Mouse (Mus musculus) embryonic facial prominence, embryonic 14.5 days (tissue): ENCODE data around the gene Asb18. TPM values are rescaled to one million over a fixed set of nuclear protein-coding genes. Genes with fewer than 3 reads are reported as not detected.

Experiments
- ATAC-seq: fragments of 200-750 bp; cut with Nextera tagmentation; 2 replicates; pipeline ENCODE4 v1.8.0; 2017; ENCODE audit warnings: low read depth, moderate number of reproducible peaks, moderate TSS enrichment
- DNase-seq: peaks from one replicate; pipeline ENCODE4 v3.0.0-alpha.2; 2015; ENCODE audit warnings: low spot score
- H3K27ac ChIP-seq: fragments of 300-500 bp; sonication (generic); replicated peaks from 2 replicates; pipeline ENCODE4 v1.5.1; 2014; ENCODE audit warnings: low read depth, mild to moderate bottlenecking, low read length, moderate library complexity
- H3K27me3 ChIP-seq: fragments of 300-500 bp; sonication (generic); replicated peaks from 2 replicates; pipeline ENCODE4 v1.6.1; 2014; ENCODE audit warnings: low read length; ENCODE audit not compliant: control insufficient read depth, insufficient read depth
- H3K36me3 ChIP-seq: fragments of 300-500 bp; sonication (generic); 2 replicates; pipeline ENCODE4 v1.6.1; 2014; ENCODE audit warnings: low read length, mixed read lengths; ENCODE audit not compliant: control insufficient read depth, insufficient read depth
- H3K4me1 ChIP-seq: fragments of 300-500 bp; sonication (generic); 2 replicates; pipeline ENCODE4 v1.6.1; 2014; ENCODE audit warnings: antibody characterized with exemption, low read length; ENCODE audit not compliant: control insufficient read depth, insufficient read depth
- H3K4me2 ChIP-seq: fragments of 300-500 bp; sonication (generic); 2 replicates; pipeline ENCODE4 v1.6.1; 2014; ENCODE audit warnings: low read depth, mild to moderate bottlenecking, low read length, moderate library complexity, mixed read lengths
- H3K4me3 ChIP-seq: fragments of 300-500 bp; sonication (generic); 2 replicates; pipeline ENCODE4 v1.5.1; 2014; ENCODE audit warnings: low read depth, mild to moderate bottlenecking, low read length
- H3K9ac ChIP-seq: fragments of 300-500 bp; sonication (generic); 2 replicates; pipeline ENCODE4 v1.6.1; 2014; ENCODE audit warnings: low read depth, mild to moderate bottlenecking, low read length, moderate library complexity, mixed read lengths
- H3K9me3 ChIP-seq: fragments of 300-500 bp; sonication (generic); 2 replicates; pipeline ENCODE4 v1.6.1; 2016; ENCODE audit warnings: low read length; ENCODE audit not compliant: control insufficient read depth
- WGBS: fragments of 180-500 bp; shearing (Covaris S2); extraction: QIAGEN DNeasy Blood & Tissue Kit; methylation state at CpG from one replicate; pipeline ENCODE4 v1.1.7; 2014; 5-methylcytosine and 5-hydroxymethylcytosine counted together
- polyA plus RNA-seq: library from polyadenylated mRNA; unstranded; fragments of >200 nt; fragmentation: Nextera tagmentation; extraction: Ambion mirVana; gene quantifications from 2 replicates; pipeline ENCODE4 v1.2.1, GENCODE M21; 2014

The Asb18 gene
- polyA plus RNA-seq, 1 experiment from 2014 or later: 0.31 TPM

- H3K4me1 ChIP-seq: peaks cover 6% of the 10 kb centered on the region; the same call in 1 of the 2 replicates
- no peak overlapping the region for H3K27ac ChIP-seq
- H3K27me3 ChIP-seq: peaks cover 73% of the 10 kb centered on the region
- ATAC-seq (no peak), DNase-seq (no peak)
- no peak overlapping the region for H3K4me2 ChIP-seq
- 64% methylated on average over 6 of the region's 6 CpGs for WGBS
- no peak overlapping the region for H3K9ac ChIP-seq
- no peak overlapping the region for H3K4me3 ChIP-seq
- peaks cover 5% of the 10 kb centered on the region; the same call in 1 of the 2 replicates for H3K9me3 ChIP-seq
- no peaks in the 10 kb centered on the region for H3K36me3 ChIP-seq
Measured at GRCm38 (mm10) chr1:89919206-89919605, 95.3 kb downstream of the Asb18 start.

DNA sequence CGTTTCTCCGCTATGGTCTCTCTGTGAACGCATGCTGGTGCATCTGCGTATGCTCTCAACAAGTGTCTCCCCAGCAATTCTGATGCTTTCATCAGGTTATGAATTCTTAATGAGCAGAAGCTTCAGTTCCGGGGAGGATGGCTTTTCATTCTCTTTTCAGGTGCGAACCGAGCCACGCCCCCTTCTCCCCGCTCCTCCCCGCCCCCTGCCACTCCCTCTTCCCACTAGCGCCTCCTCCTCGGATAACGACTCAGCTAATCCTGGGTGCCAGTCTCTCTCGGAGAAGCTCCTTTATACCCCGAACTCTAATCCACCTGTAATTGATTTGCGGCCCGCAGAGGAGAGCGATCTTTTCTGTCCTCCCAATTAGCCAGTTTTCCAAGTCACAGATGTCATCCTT lies 96.4 kb downstream of the Asb18 start:
- peaks cover 62% of the 10 kb centered on the region for H3K27me3 ChIP-seq
- 25% methylated on average over 18 of the region's 18 CpGs for whole genome bisulfite sequencing

GRCm38 (mm10) chr1:89913611-89914010 lies 100.9 kb downstream of the Asb18 start:
- peaks cover 2% of the 10 kb centered on the region; the same call in 1 of the 2 replicates for H3K9me3 ChIP-seq
- ATAC-seq (no peak), DNase-seq (no peak)
- no peak overlapping the region for H3K9ac ChIP-seq
- H3K27me3 ChIP-seq: peaks cover 19% of the 10 kb centered on the region
- no peaks in the 10 kb centered on the region for H3K36me3 ChIP-seq
- H3K4me1 ChIP-seq: no peaks in the 10 kb centered on the region
- 75% methylated on average over 4 of the region's 4 CpGs for WGBS
- no peak overlapping the region for H3K4me2 ChIP-seq
- no peak overlapping the region for H3K27ac ChIP-seq
- H3K4me3 ChIP-seq: no peak overlapping the region

More for the DNA sequence above, 96.4 kb downstream of the Asb18 start:
- DNase-seq (no peak), ATAC-seq (no peak)
- Histone ChIP-seq H3K4me3 (no peak overlapping the region), H3K9me3 (peaks cover 5% of the 10 kb centered on the region; the same call in 1 of the 2 replicates), H3K27ac (no peak overlapping the region), H3K36me3 (no peaks in the 10 kb centered on the region), H3K4me2 (no peak overlapping the region), H3K9ac (no peak overlapping the region), H3K4me1 (peaks cover 3% of the 10 kb centered on the region; the same call in 1 of the 2 replicates)

- H3K27me3 ChIP-seq: peaks cover 8% of the 10 kb centered on the region; the same call in 1 of the 2 replicates
- no peaks in the 10 kb centered on the region for H3K4me1 ChIP-seq
- no peak overlapping the region for H3K4me2 ChIP-seq
- no peaks in the 10 kb centered on the region for H3K9me3 ChIP-seq
- H3K27ac ChIP-seq: no peak overlapping the region
- H3K36me3 ChIP-seq: no peaks in the 10 kb centered on the region
- no peak overlapping the region for H3K9ac ChIP-seq
- WGBS: 35% methylated on average over 5 of the region's 5 CpGs
- ATAC-seq (no peak), DNase-seq (peak; percentile 37)
- no peak overlapping the region for H3K4me3 ChIP-seq
Measured at GRCm38 (mm10) chr1:89912392-89912791, 102.1 kb downstream of the Asb18 start.

DNA sequence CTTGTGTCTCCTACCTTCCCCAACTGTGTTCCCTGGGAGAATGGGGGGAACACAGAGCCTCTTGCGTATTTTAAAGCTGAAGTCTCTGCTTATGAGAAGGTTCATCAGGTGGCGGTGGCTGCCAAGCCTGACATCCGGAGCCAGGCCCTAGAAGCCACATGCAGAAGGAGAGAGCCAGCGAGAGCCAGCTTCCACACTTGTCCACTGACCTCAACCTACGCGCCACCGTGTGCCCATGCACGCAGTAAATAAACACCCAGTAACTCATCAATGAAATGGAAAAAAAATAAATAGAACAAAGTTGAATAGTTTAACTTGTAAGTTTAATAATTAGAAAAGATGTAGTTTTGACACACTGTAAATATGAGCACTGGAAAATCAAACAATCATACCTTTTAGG lies 104.7 kb downstream of the Asb18 start:
- 87% methylated on average over 8 of the region's 8 CpGs for WGBS
- no peak for ATAC-seq
- H3K36me3 ChIP-seq: no peaks in the 10 kb centered on the region
- DNase-seq: no peak
- H3K27me3 ChIP-seq: no peaks in the 10 kb centered on the region
- no peak overlapping the region for H3K4me2 ChIP-seq
- no peak overlapping the region for H3K9ac ChIP-seq
- H3K4me3 ChIP-seq: no peak overlapping the region
- H3K4me1 ChIP-seq: no peaks in the 10 kb centered on the region
- no peak overlapping the region for H3K27ac ChIP-seq
- peaks cover 8% of the 10 kb centered on the region for H3K9me3 ChIP-seq

- 83% methylated on average over 1 of the region's 1 CpGs for WGBS
- DNase-seq: no peak
Measured at GRCm38 (mm10) chr1:89902641-89903040, 111.8 kb downstream of the Asb18 start.

DNA sequence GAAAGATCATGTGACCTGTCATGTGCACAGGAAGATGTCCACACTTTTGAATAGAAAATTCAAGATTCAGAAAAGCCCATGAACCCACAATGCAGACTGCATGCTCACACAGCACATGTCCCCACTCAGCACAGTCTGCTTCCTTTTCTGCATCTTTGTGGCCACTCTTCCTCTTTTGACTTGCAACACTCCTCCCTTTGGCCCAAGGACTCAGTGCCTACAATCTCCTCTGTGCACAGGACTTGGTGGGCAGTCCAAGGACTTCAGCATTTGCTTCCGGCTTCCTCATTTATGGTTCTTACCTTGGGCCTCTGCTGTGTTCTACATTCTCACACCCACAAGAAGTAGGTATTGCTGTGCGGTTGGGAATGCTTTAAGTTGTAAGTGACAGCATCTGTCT lies 112.2 kb downstream of the Asb18 start:
- 86% methylated on average over 2 of the region's 2 CpGs for WGBS
- Histone ChIP-seq H3K4me1 (no peaks in the 10 kb centered on the region), H3K4me2 (no peak overlapping the region), H3K27me3 (no peaks in the 10 kb centered on the region), H3K27ac (no peak overlapping the region), H3K9ac (no peak overlapping the region), H3K4me3 (no peak overlapping the region), H3K36me3 (no peaks in the 10 kb centered on the region), H3K9me3 (peaks cover 8% of the 10 kb centered on the region)
- ATAC-seq (no peak), DNase-seq (no peak)

More at GRCm38 (mm10) chr1:89902641-89903040, 111.8 kb downstream of the Asb18 start:
- Histone ChIP-seq H3K27me3 (no peaks in the 10 kb centered on the region), H3K9ac (no peak overlapping the region), H3K36me3 (no peaks in the 10 kb centered on the region), H3K4me3 (no peak overlapping the region), H3K9me3 (peaks cover 8% of the 10 kb centered on the region), H3K4me1 (no peaks in the 10 kb centered on the region), H3K27ac (no peak overlapping the region), H3K4me2 (no peak overlapping the region)
- ATAC-seq: no peak

DNA sequence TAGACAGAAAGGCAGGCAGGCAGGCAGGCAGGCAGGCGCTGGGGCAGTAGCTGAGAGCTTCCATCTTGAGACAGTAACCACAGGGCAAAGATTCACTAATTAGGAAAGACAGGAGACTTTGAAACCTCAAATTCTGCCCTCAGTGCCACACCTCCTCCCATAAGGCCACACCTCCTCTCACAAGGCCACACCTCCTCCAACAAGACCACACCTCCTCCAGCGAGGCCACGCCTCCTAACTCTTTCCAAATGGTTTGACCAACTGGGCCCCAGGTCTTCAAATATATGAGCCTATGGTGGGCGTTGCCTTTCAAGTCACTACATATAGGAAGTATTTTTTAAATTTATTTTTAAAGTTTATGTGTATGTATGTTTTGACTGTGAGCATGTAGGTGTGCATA lies 113.1 kb downstream of the Asb18 start:
- Histone ChIP-seq H3K4me1 (no peaks in the 10 kb centered on the region), H3K4me3 (no peak overlapping the region), H3K4me2 (no peak overlapping the region), H3K36me3 (no peaks in the 10 kb centered on the region), H3K27ac (no peak overlapping the region), H3K27me3 (no peaks in the 10 kb centered on the region), H3K9me3 (peaks cover 5% of the 10 kb centered on the region), H3K9ac (no peak overlapping the region)
- DNase-seq (no peak), ATAC-seq (no peak)
- 92% methylated on average over 4 of the region's 4 CpGs for WGBS
